Comparison of ENCODE assay signal across 12 mouse cellular contexts in the genomic region with DNA sequence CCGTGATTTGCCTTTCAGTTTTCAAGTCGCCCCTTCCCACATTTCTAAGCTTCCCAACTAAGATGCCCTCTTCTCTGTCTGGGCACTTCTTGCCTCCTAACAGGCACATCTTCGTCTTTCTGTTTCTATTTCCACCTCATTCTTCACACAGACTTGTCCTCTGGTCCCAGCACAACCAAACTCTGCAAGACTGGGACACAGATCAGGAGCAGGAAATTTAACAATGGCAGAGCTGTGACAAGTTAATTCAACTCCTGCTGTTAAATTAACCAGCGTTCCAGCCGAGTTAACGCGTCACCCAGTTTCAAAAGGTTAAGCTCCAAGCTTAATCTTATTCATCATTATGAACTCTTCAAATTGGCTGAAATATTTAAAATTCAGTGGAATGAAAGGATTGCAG.
"Had no signal": no experiment of that assay in that cellular context is flagged by ENCODE, and none has a peak within 500 bp of the region (broad histone marks: within the 10 kb centered on the region; RNA-seq: fewer than 3 reads in every experiment).

No protein-coding gene starts in this region.

- ATAC-seq: inflammation-experienced regulatory T-cells, adult 6 months; intestine, postnatal 0 days; liver, embryonic 12.5 days had no signal

- H3K4me1 ChIP-seq: limb, embryonic 15.5 days; liver, embryonic 12.5 days; neural tube, embryonic 15.5 days had no signal

- H3K9me3 ChIP-seq: limb, embryonic 15.5 days; neural tube, embryonic 15.5 days had no signal

- H3K4me2 ChIP-seq: limb, embryonic 15.5 days; liver, embryonic 12.5 days; lung, embryonic 14.5 days; neural tube, embryonic 15.5 days had no signal

- H3K9ac ChIP-seq: limb, embryonic 15.5 days; liver, embryonic 12.5 days; lung, embryonic 14.5 days; neural tube, embryonic 15.5 days had no signal

- H3K4me3 ChIP-seq: limb, embryonic 15.5 days; liver, embryonic 12.5 days; myocyte; neural tube, embryonic 15.5 days had no signal

- H3K27me3 ChIP-seq: limb, embryonic 15.5 days; liver, embryonic 12.5 days; neural tube, embryonic 15.5 days had no signal

- H3K27ac ChIP-seq: limb, embryonic 15.5 days; liver, embryonic 12.5 days; neural tube, embryonic 15.5 days had no signal

- H3K36me3 ChIP-seq: limb, embryonic 15.5 days; liver, embryonic 12.5 days; neural tube, embryonic 15.5 days had no signal

- DNase-seq: layer of hippocampus, adult 9-11 months; layer of hippocampus, postnatal 36 days; lung, embryonic 14.5 days; lung, postnatal 10 days; lung, postnatal 4 days; thymus, postnatal 36 days had no signal
